Mouse (Mus musculus) embryonic facial prominence, embryonic 10.5 days (tissue): ENCODE results near the gene Rin3. TPM values are rescaled to one million over a fixed set of nuclear protein-coding genes. Genes with fewer than 3 reads are reported as not detected.

Experiments used
- DNase-seq: peaks from one replicate; pipeline ENCODE4 v3.0.0-alpha.2; 2017; ENCODE audit warnings: low spot score
- H3K27ac ChIP-seq: fragments of 300-500 bp; sonication (generic); replicated peaks from 2 replicates; pipeline ENCODE4 v1.5.1; 2016; ENCODE audit warnings: mild to moderate bottlenecking
- H3K27me3 ChIP-seq: fragments of 300-500 bp; sonication (generic); replicated peaks from 2 replicates; pipeline ENCODE4 v1.6.1; 2016; ENCODE audit warnings: low read depth, mild to moderate bottlenecking; ENCODE audit not compliant: poor library complexity, severe bottlenecking
- H3K36me3 ChIP-seq: fragments of 300-500 bp; sonication (generic); replicated peaks from 2 replicates; pipeline ENCODE4 v1.6.1; 2016; ENCODE audit warnings: mild to moderate bottlenecking, moderate library complexity
- H3K4me1 ChIP-seq: fragments of 300-500 bp; sonication (generic); 2 replicates; pipeline ENCODE4 v1.6.1; 2016
- H3K4me3 ChIP-seq: fragments of 300-500 bp; sonication (generic); 2 replicates; pipeline ENCODE4 v1.5.1; 2016; ENCODE audit warnings: mild to moderate bottlenecking, moderate library complexity
- H3K9me3 ChIP-seq: fragments of 300-500 bp; sonication (generic); 2 replicates; pipeline ENCODE4 v1.6.1; 2016; ENCODE audit warnings: mild to moderate bottlenecking
- WGBS: fragments of 180-500 bp; shearing (Covaris S2); methylation state at CpG from one replicate; pipeline ENCODE4 v1.1.7; 2016; 5-methylcytosine and 5-hydroxymethylcytosine counted together
- polyA plus RNA-seq: library from polyadenylated mRNA; unstranded; fragments of >200 nt; fragmentation: Nextera tagmentation; extraction: Ambion mirVana; gene quantifications from 2 replicates; pipeline ENCODE4 v1.2.1, GENCODE M21; 2016

The Rin3 gene
- polyA plus RNA-seq, 1 experiment from 2014 or later, result 3.8 TPM

DNA sequence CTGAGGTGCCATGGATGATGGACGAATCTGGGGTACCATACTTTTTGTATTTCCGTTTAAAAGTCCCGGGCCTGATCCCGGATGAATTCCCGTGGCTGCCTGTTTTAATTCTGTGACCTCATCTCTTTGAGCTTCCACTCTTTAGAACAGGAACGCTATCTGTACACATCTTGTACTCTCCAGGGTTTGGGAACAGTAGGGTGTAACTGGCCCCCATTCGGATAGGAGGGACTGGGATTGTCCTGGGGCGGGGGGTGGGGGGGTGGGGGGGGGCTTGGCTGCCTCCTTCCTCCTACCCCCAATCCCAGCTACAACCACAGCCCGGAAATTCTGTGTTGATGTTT lies 1.4 kb downstream of the Rin3 start:
- Histone ChIP-seq H3K27me3 (peaks cover 51% of the 10 kb centered on the region), H3K9me3 (no peaks in the 10 kb centered on the region), H3K4me1 (peaks cover 24% of the 10 kb centered on the region), H3K27ac (no peak overlapping the region), H3K4me3 (peak overlapping the region; percentile 75), H3K36me3 (no peaks in the 10 kb centered on the region)
- WGBS, result 39% methylated on average over 9 of the region's 9 CpGs
- DNase-seq, result no peak

DNA sequence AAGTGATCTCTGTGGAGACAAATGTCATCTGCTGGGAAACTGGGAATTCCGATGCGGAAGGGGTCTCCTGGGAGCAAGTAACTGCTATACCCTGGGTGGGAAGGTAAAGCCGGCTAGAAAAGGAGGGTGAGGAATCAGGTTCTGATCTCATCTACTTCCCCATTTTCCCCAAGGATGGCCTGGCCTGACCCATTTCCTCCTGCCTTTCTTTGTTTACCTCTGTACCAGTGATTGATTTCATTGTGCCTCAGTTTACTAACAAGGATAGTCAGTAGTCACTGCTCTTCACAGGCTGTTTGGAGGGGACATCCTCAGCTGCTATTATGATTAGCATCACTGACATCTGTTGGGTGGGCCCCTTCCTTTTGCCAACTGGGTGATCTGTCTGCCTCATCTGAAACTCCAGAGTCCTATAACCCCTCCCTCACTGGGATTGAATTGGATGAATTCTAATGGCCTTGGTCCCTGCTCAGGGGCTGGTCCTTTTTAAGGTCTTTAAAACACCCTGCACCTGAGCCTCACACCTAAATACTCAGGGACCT lies 1.8 kb downstream of the Rin3 start:
- Histone ChIP-seq H3K36me3 (no peaks in the 10 kb centered on the region), H3K27me3 (peaks cover 51% of the 10 kb centered on the region), H3K27ac (no peak overlapping the region), H3K4me1 (peaks cover 24% of the 10 kb centered on the region), H3K9me3 (no peaks in the 10 kb centered on the region), H3K4me3 (peak overlapping the region; percentile 75)
- DNase-seq, result no peak
- WGBS, result 46% methylated on average over 3 of the region's 3 CpGs

DNA sequence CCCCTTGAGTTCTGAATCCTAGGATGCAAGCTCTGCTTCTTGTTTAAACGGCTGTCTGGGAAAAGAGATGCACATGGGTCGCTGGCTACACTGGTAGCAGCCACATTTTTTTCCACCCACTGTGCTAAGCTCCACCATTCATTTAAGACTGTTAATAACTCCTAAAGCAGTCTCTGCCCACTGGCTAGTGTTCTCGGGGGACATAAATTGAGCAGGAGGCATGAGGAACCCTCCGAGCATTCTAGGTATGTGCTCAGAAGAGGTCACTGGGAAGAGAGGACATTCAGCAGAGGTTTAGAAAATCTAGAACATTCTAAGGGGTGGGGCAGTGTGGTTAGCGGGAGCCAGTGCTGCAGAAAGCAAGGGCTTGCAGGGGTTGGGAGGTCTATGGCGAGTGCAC lies 2.5 kb downstream of the Rin3 start:
- Histone ChIP-seq H3K9me3 (no peaks in the 10 kb centered on the region), H3K27me3 (peaks cover 51% of the 10 kb centered on the region), H3K4me3 (no peak overlapping the region), H3K27ac (no peak overlapping the region), H3K4me1 (peaks cover 24% of the 10 kb centered on the region), H3K36me3 (no peaks in the 10 kb centered on the region)
- no peak for DNase-seq
- WGBS, result 81% methylated on average over 6 of the region's 6 CpGs

DNA sequence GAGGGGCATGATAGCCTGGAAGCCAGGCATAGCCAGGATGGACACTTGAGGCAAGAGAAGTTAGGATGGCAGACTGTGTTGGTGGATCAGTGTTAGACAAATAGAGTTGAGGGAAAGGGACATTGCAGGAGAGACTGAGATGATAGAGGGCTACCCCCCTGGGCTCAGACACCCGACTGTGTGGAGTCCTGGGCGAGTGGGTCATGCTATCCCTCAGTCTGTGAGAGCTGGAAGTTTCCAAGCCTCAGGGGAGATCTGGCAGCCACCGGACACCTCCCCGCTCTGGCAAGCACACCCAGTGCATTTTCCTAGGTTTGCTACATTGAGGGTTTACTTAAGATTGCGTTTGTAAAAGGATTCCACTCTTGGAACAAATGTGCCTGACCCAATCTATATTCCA lies 2.9 kb downstream of the Rin3 start:
- Histone ChIP-seq H3K27ac (no peak overlapping the region), H3K9me3 (no peaks in the 10 kb centered on the region), H3K4me1 (peaks cover 24% of the 10 kb centered on the region), H3K36me3 (no peaks in the 10 kb centered on the region), H3K27me3 (peaks cover 51% of the 10 kb centered on the region), H3K4me3 (no peak overlapping the region)
- no peak for DNase-seq
- 83% methylated on average over 5 of the region's 5 CpGs for WGBS

DNA sequence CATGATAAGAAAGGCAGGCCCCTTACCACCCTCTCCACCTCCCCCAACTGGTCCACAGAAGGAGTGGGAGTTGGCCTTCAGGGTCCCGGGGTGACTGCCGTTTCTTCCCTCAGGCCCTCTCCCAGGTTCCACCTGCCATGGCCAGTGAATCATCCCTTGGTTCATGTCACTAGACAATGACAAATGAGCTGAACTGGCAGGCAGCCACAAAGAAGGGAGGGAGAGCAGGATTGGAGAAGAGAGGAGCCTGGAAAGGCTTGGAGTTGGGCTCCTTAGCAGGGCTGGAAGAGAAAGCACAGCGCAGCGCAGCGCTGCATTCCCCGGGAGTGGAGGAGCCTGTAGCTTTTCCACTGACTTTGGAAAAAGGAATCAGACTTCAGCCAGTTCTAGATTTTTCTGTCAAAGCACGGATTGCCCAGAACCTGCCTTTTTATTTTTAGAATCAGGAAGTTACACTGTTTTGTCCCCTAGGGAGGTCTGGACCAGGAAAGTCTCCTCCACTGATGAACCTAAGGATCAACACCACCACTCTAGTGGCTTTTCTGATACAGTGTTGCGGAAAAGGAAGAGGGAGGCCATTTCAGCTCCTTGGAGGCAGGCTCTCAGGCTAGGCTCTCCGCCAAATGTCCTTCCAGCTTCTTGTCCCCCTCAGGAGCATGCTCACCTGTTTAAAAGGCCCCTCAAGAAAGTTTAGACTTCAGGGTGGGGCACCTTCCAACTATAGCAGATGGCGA lies 4.0 kb downstream of the Rin3 start:
- Histone ChIP-seq H3K36me3 (no peaks in the 10 kb centered on the region), H3K4me1 (peaks cover 28% of the 10 kb centered on the region), H3K27ac (0 out of 2 replicates have a peak overlapping the region, but pooled peaks have one; percentile 41), H3K9me3 (no peaks in the 10 kb centered on the region), H3K4me3 (no peak overlapping the region), H3K27me3 (peaks cover 48% of the 10 kb centered on the region)
- WGBS, result 82% methylated on average over 10 of the region's 10 CpGs
- no peak for DNase-seq

DNA sequence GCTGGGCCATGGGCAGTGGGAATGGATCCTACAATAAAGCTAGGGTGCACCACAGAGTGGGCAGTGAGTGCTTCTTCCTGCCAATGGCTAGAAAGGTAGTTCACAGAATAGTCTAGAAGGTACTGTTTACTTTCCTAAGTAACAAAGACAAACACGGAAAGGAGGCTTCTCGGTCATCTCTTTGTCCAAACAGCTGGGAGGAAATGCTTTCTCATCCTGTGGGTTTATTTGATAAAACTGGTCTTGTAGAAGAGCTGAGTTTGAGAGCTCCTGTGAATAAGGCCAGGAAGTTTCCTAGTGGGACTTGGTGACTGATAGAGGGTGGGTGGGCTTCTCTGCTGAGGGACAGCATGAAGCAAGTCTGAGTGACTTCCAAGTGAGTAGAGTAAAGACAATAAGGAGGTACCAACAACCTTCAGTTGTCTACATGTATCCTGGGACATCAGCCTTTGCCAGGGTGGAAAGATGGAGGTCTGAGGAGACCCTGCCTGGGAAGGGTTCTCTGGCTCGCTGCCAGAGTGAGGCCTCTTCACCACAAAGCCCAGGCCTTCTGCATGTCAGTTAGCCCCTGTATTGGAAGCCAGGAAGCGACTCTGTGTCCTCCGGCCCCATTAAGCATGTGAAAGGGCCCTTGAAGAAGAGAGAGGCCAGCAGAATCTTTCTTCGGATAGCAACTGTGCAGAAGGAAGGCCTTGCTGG lies 5.2 kb downstream of the Rin3 start:
- H3K4me3 ChIP-seq, result no peak overlapping the region
- H3K4me1 ChIP-seq, result peaks cover 30% of the 10 kb centered on the region
- peaks cover 36% of the 10 kb centered on the region for H3K27me3 ChIP-seq
- no peak for DNase-seq
- H3K36me3 ChIP-seq, result no peaks in the 10 kb centered on the region
- no peaks in the 10 kb centered on the region for H3K9me3 ChIP-seq
- 85% methylated on average over 6 of the region's 6 CpGs for WGBS
- H3K27ac ChIP-seq, result no peak overlapping the region

DNA sequence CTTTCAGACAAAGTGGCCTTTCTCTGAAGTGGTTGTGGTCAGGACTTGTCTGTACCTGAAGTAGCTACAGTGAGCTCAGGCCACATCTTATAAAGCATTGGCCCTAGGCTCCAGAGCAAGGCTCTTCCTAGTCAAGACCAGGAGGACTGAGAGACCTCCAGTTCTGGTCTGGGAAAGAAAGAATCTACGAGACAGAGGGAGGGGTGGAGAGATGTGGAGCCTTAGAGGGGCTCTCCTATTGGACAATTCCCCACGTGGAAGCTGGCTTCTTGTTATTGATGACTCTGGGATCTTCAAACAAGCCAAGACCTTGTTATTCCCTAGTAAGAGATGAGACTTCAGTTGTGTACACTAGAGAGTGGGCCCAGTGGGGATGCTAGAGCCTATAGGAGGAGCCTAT lies 6.0 kb downstream of the Rin3 start:
- DNase-seq, result no peak
- WGBS, result 41% methylated on average over 2 of the region's 2 CpGs

DNA sequence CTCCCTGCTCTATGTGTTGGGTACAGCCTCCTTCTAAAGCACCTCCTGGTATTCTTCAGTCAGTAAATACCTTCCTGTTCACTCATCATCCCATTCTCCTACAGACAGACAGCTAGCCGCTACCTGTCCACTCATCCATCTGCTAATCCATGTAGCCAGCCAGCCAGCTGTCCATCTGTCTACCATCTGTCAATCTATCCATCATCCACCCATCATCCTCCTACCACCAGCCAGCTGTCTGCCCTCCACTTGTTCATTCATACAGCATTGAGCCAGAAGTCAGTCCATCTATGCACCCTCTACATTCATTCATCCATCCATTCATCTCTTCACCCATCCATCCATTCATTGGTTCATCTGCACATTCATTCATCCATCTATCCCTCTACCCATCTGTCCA lies 6.7 kb downstream of the Rin3 start:
- Histone ChIP-seq H3K4me1 (peaks cover 15% of the 10 kb centered on the region), H3K27ac (no peak overlapping the region), H3K36me3 (no peaks in the 10 kb centered on the region), H3K9me3 (no peaks in the 10 kb centered on the region), H3K4me3 (no peak overlapping the region), H3K27me3 (peaks cover 22% of the 10 kb centered on the region)
- DNase-seq, result no peak
- 94% methylated on average over 1 of the region's 1 CpGs for WGBS

More for the DNA sequence above, 6.0 kb downstream of the Rin3 start:
- H3K27ac ChIP-seq, result no peak overlapping the region
- H3K9me3 ChIP-seq, result no peaks in the 10 kb centered on the region
- no peak overlapping the region for H3K4me3 ChIP-seq
- peaks cover 29% of the 10 kb centered on the region for H3K27me3 ChIP-seq
- H3K36me3 ChIP-seq, result no peaks in the 10 kb centered on the region
- peaks cover 22% of the 10 kb centered on the region for H3K4me1 ChIP-seq

DNA sequence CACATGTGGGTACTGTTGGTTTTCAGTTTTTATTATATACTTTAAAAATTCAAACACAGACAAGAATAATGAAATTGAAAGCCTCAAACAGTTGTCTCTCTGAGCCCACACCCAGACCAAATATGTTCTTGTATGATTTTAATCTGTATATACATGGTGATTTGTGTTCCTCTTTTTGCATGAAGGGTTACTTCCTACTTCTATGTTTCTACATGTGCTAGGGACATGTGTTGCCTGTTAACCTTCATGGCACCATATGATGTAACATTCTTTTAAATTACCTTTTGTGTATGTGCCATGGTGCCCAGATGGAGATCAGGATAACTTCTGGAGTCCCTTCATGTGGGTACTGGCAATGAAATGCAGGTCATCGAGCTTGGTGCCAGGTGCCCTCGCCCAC lies 7.8 kb downstream of the Rin3 start:
- Histone ChIP-seq H3K4me3 (no peak overlapping the region), H3K27ac (no peak overlapping the region), H3K9me3 (no peaks in the 10 kb centered on the region), H3K27me3 (peaks cover 11% of the 10 kb centered on the region; the same call in 1 of the 2 replicates), H3K36me3 (no peaks in the 10 kb centered on the region), H3K4me1 (peaks cover 23% of the 10 kb centered on the region)
- 97% methylated on average over 2 of the region's 2 CpGs for WGBS
- no peak for DNase-seq

DNA sequence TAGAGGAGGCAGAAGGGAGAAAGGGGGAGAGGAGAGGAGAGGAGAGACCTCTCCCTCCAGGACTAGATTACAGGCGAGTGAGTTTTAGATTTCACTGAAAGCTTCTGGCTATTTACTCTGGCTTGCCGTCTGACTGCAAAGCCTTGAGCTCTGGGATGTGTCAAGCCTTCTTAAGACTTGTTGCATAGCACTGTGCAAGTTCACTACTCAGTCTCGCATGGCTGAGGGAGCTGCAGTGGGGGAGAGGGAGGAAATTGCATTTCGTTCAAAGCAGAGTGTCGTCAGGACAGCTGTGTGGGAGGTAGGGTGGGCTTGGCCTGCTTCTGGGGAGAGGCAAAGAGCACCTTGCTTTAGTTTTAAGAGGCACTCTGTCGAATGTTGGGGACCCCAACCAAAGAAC lies 8.8 kb downstream of the Rin3 start:
- Histone ChIP-seq H3K36me3 (no peaks in the 10 kb centered on the region), H3K27me3 (0 out of 2 replicates have a peak, but pooled peaks cover under 1% of the 10 kb centered on the region), H3K4me1 (peaks cover 22% of the 10 kb centered on the region), H3K4me3 (no peak overlapping the region), H3K9me3 (no peaks in the 10 kb centered on the region), H3K27ac (peak overlapping the region; percentile 48)
- no peak for DNase-seq
- WGBS, result 41% methylated on average over 6 of the region's 6 CpGs

DNA sequence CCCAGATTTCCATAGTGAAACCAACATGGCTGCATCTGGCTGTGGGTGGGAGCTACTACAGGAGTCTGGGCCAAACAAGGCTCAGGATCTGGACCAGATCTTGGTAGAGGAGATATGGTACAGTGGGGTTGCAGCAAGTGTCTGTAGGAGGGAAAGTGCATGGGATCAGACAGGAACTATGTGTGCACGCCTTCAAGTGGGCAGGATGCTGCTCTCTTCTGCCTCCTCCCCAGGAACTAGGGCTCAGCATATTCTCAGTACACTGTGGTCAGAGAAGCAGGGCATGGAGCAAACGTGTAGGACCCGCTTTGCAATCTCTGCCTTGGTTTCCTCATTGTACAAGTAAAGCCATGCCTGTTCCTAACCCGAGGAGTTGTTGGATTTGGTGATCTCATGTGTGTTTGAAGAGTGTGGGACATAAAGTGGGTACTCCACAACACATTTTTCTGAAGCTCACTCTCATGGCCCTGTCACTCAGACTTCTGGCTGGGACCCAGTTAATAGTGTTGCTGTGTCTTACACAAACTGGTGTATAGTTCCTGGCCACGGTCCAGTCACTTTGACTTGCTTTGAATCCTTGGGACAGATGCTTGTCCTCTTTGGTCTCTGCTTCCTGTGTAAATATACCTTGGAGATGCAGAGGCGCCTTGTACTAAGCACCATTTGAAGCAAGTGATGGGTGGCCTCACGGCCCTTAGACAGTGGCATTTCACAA lies 9.8 kb downstream of the Rin3 start:
- Histone ChIP-seq H3K27ac (peak overlapping the region; percentile 48; the same call in 1 of the 2 replicates), H3K4me1 (peaks cover 21% of the 10 kb centered on the region), H3K4me3 (no peak overlapping the region), H3K27me3 (no peaks in the 10 kb centered on the region), H3K9me3 (no peaks in the 10 kb centered on the region), H3K36me3 (no peaks in the 10 kb centered on the region)
- 83% methylated on average over 7 of the region's 7 CpGs for WGBS
- DNase-seq, result no peak

DNA sequence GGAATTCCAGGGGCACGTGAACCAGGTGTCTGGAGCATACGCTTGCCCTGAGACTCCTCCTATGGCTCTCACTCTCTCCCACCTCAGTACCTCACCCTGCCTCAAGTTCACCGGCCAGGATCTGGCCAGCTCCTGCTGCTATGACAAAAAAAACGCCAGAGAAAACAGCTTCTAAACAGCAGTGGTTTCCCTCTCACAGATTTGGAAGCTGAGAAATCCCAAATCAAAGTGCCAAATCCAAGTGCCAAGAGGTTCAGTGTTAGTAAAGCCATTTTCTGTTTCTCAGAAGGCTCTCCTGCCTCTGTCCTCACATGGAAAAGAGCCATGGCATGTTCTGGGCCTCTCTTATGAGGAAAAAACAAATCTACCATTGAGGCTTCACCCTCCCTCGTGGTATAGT lies 11.8 kb downstream of the Rin3 start:
- Histone ChIP-seq H3K36me3 (no peaks in the 10 kb centered on the region), H3K27ac (no peak overlapping the region), H3K9me3 (no peaks in the 10 kb centered on the region), H3K27me3 (no peaks in the 10 kb centered on the region), H3K4me3 (no peak overlapping the region), H3K4me1 (peaks cover 21% of the 10 kb centered on the region)
- WGBS, result 69% methylated on average over 5 of the region's 5 CpGs
- DNase-seq, result no peak
